Mouse (Mus musculus) adrenal gland (tissue): ENCODE measurements at regions not wholly inside any gene's neighbourhood (a gene's known extent, or its start where the extent isn't known, plus 50 kb on each side); places are given as distances from the start of the nearest gene placed in this dataset.

ENCODE experiments used
- intact Hi-C: fragments of 180-260 bp; cut with DNase I; formaldehyde crosslinking; loops from one replicate; pipeline ENCODE4 v1.15.1; 2025

- intact Hi-C loops = no loop called here
These were observed 377.7 kb downstream of the Sox2 start for GRCm38 (mm10) chr3:35027898-35028297.

- intact Hi-C loops = no loop called here
These were observed 379.7 kb downstream of the Sox2 start for GRCm38 (mm10) chr3:35029924-35030323.

GRCm38 (mm10) chr3:35033587-35033986, 383.4 kb downstream of the Sox2 start:
- intact Hi-C loops = no loop called here

- intact Hi-C loops = no loop called here
These were observed 385.0 kb downstream of the Sox2 start for GRCm38 (mm10) chr3:35035234-35035633.

GRCm38 (mm10) chr3:35043705-35044104, 393.5 kb downstream of the Sox2 start:
- intact Hi-C loops = no loop called here

GRCm38 (mm10) chr3:35059438-35059837, 409.2 kb downstream of the Sox2 start:
- intact Hi-C loops = no loop called here

- intact Hi-C loops = no loop called here
These were observed 409.8 kb downstream of the Sox2 start for GRCm38 (mm10) chr3:35060042-35060441.

- intact Hi-C loops = no loop called here
These were observed 416.6 kb downstream of the Sox2 start for GRCm38 (mm10) chr3:35066824-35067223.

GRCm38 (mm10) chr3:35068586-35068985, 418.4 kb downstream of the Sox2 start:
- intact Hi-C loops = no loop called here

GRCm38 (mm10) chr3:35071046-35071445, 420.8 kb downstream of the Sox2 start:
- intact Hi-C loops = no loop called here

GRCm38 (mm10) chr3:35079887-35080286, 429.7 kb downstream of the Sox2 start:
- intact Hi-C loops = no loop called here

- intact Hi-C loops = no loop called here
These were observed 434.1 kb downstream of the Sox2 start for GRCm38 (mm10) chr3:35084091-35084867.

GRCm38 (mm10) chr3:35088241-35089080, 438.3 kb downstream of the Sox2 start:
- intact Hi-C loops = no loop called here

- intact Hi-C loops = no loop called here
These were observed 440.4 kb downstream of the Sox2 start for GRCm38 (mm10) chr3:35090496-35091133.

GRCm38 (mm10) chr3:35093001-35093400, 442.8 kb downstream of the Sox2 start:
- intact Hi-C loops = no loop called here

- intact Hi-C loops = no loop called here
These were observed 445.0 kb downstream of the Sox2 start for GRCm38 (mm10) chr3:35095221-35095620.

- intact Hi-C loops = no loop called here
These were observed 446.2 kb downstream of the Sox2 start for GRCm38 (mm10) chr3:35096381-35096780.

GRCm38 (mm10) chr3:35097766-35098165, 447.6 kb downstream of the Sox2 start:
- intact Hi-C loops = no loop called here

- intact Hi-C loops = no loop called here
These were observed 449.0 kb downstream of the Sox2 start for GRCm38 (mm10) chr3:35099226-35099625.

- intact Hi-C loops = loop anchor here (10.0 kb wide), 2 partner anchors 865 to 1145 kb away; no protein-coding TSS in a partner anchor
These were observed 449.7 kb downstream of the Sox2 start for GRCm38 (mm10) chr3:35099876-35100420.

- intact Hi-C loops = loop anchor here (10.0 kb wide), 2 partner anchors 866 to 1146 kb away; no protein-coding TSS in a partner anchor
These were observed 451.1 kb downstream of the Sox2 start for GRCm38 (mm10) chr3:35101286-35101685.
